Mouse (Mus musculus): ENCODE results near the gene Fxyd2. TPM values are rescaled to one million over a fixed set of nuclear protein-coding genes. Genes with fewer than 3 reads are reported as not detected.
A peak's percentile ranks its signal among the peaks of the same experiment; 100 is the strongest.

Gene Fxyd2
- polyA plus RNA-seq, 1 experiment from 2014 or later, result 1.00 TPM

- Histone ChIP-seq H3K36me3 (ENCODE audit: control insufficient read depth, insufficient read depth, low read length) (no peaks in the 10 kb centered on the region), H3K9me3 (ENCODE audit: control insufficient read depth, low read length) (no peaks in the 10 kb centered on the region), H3K4me1 (ENCODE audit: control insufficient read depth, insufficient read depth, low read length) (peaks cover 15% of the 10 kb centered on the region), H3K27ac (ENCODE audit: low read depth, low read length) (peak overlapping the region; percentile 21), H3K9ac (ENCODE audit: low read length) (peak overlapping the region; percentile 83), H3K4me3 (ENCODE audit: low read depth, low read length) (peak overlapping the region; percentile 52), H3K27me3 (ENCODE audit: control insufficient read depth, insufficient read depth, low read length) (no peaks in the 10 kb centered on the region), H3K4me2 (peak overlapping the region; percentile 86)
- DNase-seq (ENCODE audit: low spot score, missing footprints), result peak; percentile 92
- 5% methylated on average over 25 of the region's 25 CpGs for WGBS
- ATAC-seq (ENCODE audit: low FRiP score), result peak; percentile 56
Measured at GRCm38 (mm10) chr9:45370616-45371336, 28.7 kb upstream of the Fxyd2 start.

- no peaks in the 10 kb centered on the region for H3K36me3 ChIP-seq (ENCODE audit: control insufficient read depth, insufficient read depth, low read length)
- H3K27ac ChIP-seq (ENCODE audit: low read depth, low read length), result no peak overlapping the region; the same call in 1 of the 2 replicates
- peak overlapping the region; percentile 86 for H3K4me2 ChIP-seq
- H3K27me3 ChIP-seq (ENCODE audit: control insufficient read depth, insufficient read depth, low read length), result no peaks in the 10 kb centered on the region
- ATAC-seq (ENCODE audit: low FRiP score) (peak; percentile 41; the same call in 1 of the 2 replicates), DNase-seq (ENCODE audit: low spot score, missing footprints) (peak; percentile 92)
- no peaks in the 10 kb centered on the region for H3K9me3 ChIP-seq (ENCODE audit: control insufficient read depth, low read length)
- H3K4me3 ChIP-seq (ENCODE audit: low read depth, low read length), result peak overlapping the region; percentile 52
- H3K9ac ChIP-seq (ENCODE audit: low read length), result peak overlapping the region; percentile 83
- H3K4me1 ChIP-seq (ENCODE audit: control insufficient read depth, insufficient read depth, low read length), result peaks cover 15% of the 10 kb centered on the region
- WGBS, result 16% methylated on average over 2 of the region's 2 CpGs
Measured at GRCm38 (mm10) chr9:45371337-45371707, 28.1 kb upstream of the Fxyd2 start.

- H3K27me3 ChIP-seq (ENCODE audit: control insufficient read depth, insufficient read depth, low read length), result no peaks in the 10 kb centered on the region
- ATAC-seq (ENCODE audit: low FRiP score) (no peak), DNase-seq (ENCODE audit: low spot score, missing footprints) (peak; percentile 72)
- H3K4me2 ChIP-seq, result no peak overlapping the region
- H3K27ac ChIP-seq (ENCODE audit: low read depth, low read length), result no peak overlapping the region
- H3K36me3 ChIP-seq (ENCODE audit: control insufficient read depth, insufficient read depth, low read length), result no peaks in the 10 kb centered on the region
- H3K4me3 ChIP-seq (ENCODE audit: low read depth, low read length), result no peak overlapping the region
- peaks cover 15% of the 10 kb centered on the region for H3K4me1 ChIP-seq (ENCODE audit: control insufficient read depth, insufficient read depth, low read length)
- no peaks in the 10 kb centered on the region for H3K9me3 ChIP-seq (ENCODE audit: control insufficient read depth, low read length)
- WGBS, result 86% methylated on average over 3 of the region's 3 CpGs
- H3K9ac ChIP-seq (ENCODE audit: low read length), result no peak overlapping the region
Measured at GRCm38 (mm10) chr9:45373896-45374295, 25.6 kb upstream of the Fxyd2 start.

GRCm38 (mm10) chr9:45374988-45375502 lies 24.4 kb upstream of the Fxyd2 start:
- no peak overlapping the region for H3K9ac ChIP-seq (ENCODE audit: low read length)
- ATAC-seq (ENCODE audit: low FRiP score), result no peak
- no peaks in the 10 kb centered on the region for H3K9me3 ChIP-seq (ENCODE audit: control insufficient read depth, low read length)
- no peaks in the 10 kb centered on the region for H3K27me3 ChIP-seq (ENCODE audit: control insufficient read depth, insufficient read depth, low read length)
- no peak for DNase-seq (ENCODE audit: low spot score, missing footprints)
- no peaks in the 10 kb centered on the region for H3K36me3 ChIP-seq (ENCODE audit: control insufficient read depth, insufficient read depth, low read length)
- peaks cover 15% of the 10 kb centered on the region for H3K4me1 ChIP-seq (ENCODE audit: control insufficient read depth, insufficient read depth, low read length)
- no peak overlapping the region for H3K4me3 ChIP-seq (ENCODE audit: low read depth, low read length)
- H3K4me2 ChIP-seq, result no peak overlapping the region
- H3K27ac ChIP-seq (ENCODE audit: low read depth, low read length), result no peak overlapping the region
- WGBS, result 86% methylated on average over 6 of the region's 6 CpGs

GRCm38 (mm10) chr9:45376427-45376826 lies 23.0 kb upstream of the Fxyd2 start:
- ATAC-seq (ENCODE audit: low FRiP score), result no peak

GRCm38 (mm10) chr9:45376883-45377282 lies 22.6 kb upstream of the Fxyd2 start:
- peaks cover 6% of the 10 kb centered on the region for H3K4me1 ChIP-seq (ENCODE audit: control insufficient read depth, insufficient read depth, low read length)
- no peaks in the 10 kb centered on the region for H3K9me3 ChIP-seq (ENCODE audit: control insufficient read depth, low read length)
- no peak overlapping the region for H3K9ac ChIP-seq (ENCODE audit: low read length)
- H3K27me3 ChIP-seq (ENCODE audit: control insufficient read depth, insufficient read depth, low read length), result no peaks in the 10 kb centered on the region
- no peak overlapping the region for H3K4me2 ChIP-seq
- WGBS, result 91% methylated on average over 2 of the region's 2 CpGs
- H3K4me3 ChIP-seq (ENCODE audit: low read depth, low read length), result no peak overlapping the region
- ATAC-seq (ENCODE audit: low FRiP score), result no peak
- no peak overlapping the region for H3K27ac ChIP-seq (ENCODE audit: low read depth, low read length)
- no peak for DNase-seq (ENCODE audit: low spot score, missing footprints)
- no peaks in the 10 kb centered on the region for H3K36me3 ChIP-seq (ENCODE audit: control insufficient read depth, insufficient read depth, low read length)

More at GRCm38 (mm10) chr9:45376427-45376826, 23.0 kb upstream of the Fxyd2 start:
- peaks cover 10% of the 10 kb centered on the region for H3K4me1 ChIP-seq (ENCODE audit: control insufficient read depth, insufficient read depth, low read length)
- no peak overlapping the region for H3K4me3 ChIP-seq (ENCODE audit: low read depth, low read length)
- no peaks in the 10 kb centered on the region for H3K36me3 ChIP-seq (ENCODE audit: control insufficient read depth, insufficient read depth, low read length)
- no peak for DNase-seq (ENCODE audit: low spot score, missing footprints)
- no peaks in the 10 kb centered on the region for H3K27me3 ChIP-seq (ENCODE audit: control insufficient read depth, insufficient read depth, low read length)
- H3K9ac ChIP-seq (ENCODE audit: low read length), result no peak overlapping the region
- no peaks in the 10 kb centered on the region for H3K9me3 ChIP-seq (ENCODE audit: control insufficient read depth, low read length)
- H3K27ac ChIP-seq (ENCODE audit: low read depth, low read length), result no peak overlapping the region
- H3K4me2 ChIP-seq, result no peak overlapping the region
- WGBS, result 81% methylated on average over 4 of the region's 4 CpGs

GRCm38 (mm10) chr9:45380411-45381251 lies 18.8 kb upstream of the Fxyd2 start:
- 64% methylated on average over 10 of the region's 10 CpGs for WGBS
- H3K4me1 ChIP-seq (ENCODE audit: control insufficient read depth, insufficient read depth, low read length), result peaks cover 3% of the 10 kb centered on the region
- DNase-seq (ENCODE audit: low spot score, missing footprints) (no peak), ATAC-seq (ENCODE audit: low FRiP score) (no peak)
- H3K27ac ChIP-seq (ENCODE audit: low read depth, low read length), result no peak overlapping the region; the same call in 1 of the 2 replicates
- no peak overlapping the region for H3K4me2 ChIP-seq
- no peaks in the 10 kb centered on the region for H3K36me3 ChIP-seq (ENCODE audit: control insufficient read depth, insufficient read depth, low read length)
- no peaks in the 10 kb centered on the region for H3K27me3 ChIP-seq (ENCODE audit: control insufficient read depth, insufficient read depth, low read length)
- no peak overlapping the region for H3K9ac ChIP-seq (ENCODE audit: low read length)
- H3K4me3 ChIP-seq (ENCODE audit: low read depth, low read length), result no peak overlapping the region
- H3K9me3 ChIP-seq (ENCODE audit: control insufficient read depth, low read length), result no peaks in the 10 kb centered on the region

GRCm38 (mm10) chr9:45382336-45382735 lies 17.1 kb upstream of the Fxyd2 start:
- Histone ChIP-seq H3K27ac (ENCODE audit: low read depth, low read length) (no peak overlapping the region), H3K36me3 (ENCODE audit: control insufficient read depth, insufficient read depth, low read length) (no peaks in the 10 kb centered on the region), H3K27me3 (ENCODE audit: control insufficient read depth, insufficient read depth, low read length) (no peaks in the 10 kb centered on the region), H3K9ac (ENCODE audit: low read length) (no peak overlapping the region), H3K4me2 (no peak overlapping the region), H3K9me3 (ENCODE audit: control insufficient read depth, low read length) (no peaks in the 10 kb centered on the region), H3K4me1 (ENCODE audit: control insufficient read depth, insufficient read depth, low read length) (peaks cover 3% of the 10 kb centered on the region), H3K4me3 (ENCODE audit: low read depth, low read length) (no peak overlapping the region)
- no peak for DNase-seq (ENCODE audit: low spot score, missing footprints)
- 84% methylated on average over 5 of the region's 5 CpGs for WGBS
- no peak for ATAC-seq (ENCODE audit: low FRiP score)

- Histone ChIP-seq H3K4me1 (ENCODE audit: control insufficient read depth, insufficient read depth, low read length) (peaks cover 3% of the 10 kb centered on the region), H3K27me3 (ENCODE audit: control insufficient read depth, insufficient read depth, low read length) (no peaks in the 10 kb centered on the region), H3K9me3 (ENCODE audit: control insufficient read depth, low read length) (no peaks in the 10 kb centered on the region), H3K27ac (ENCODE audit: low read depth, low read length) (no peak overlapping the region), H3K4me3 (ENCODE audit: low read depth, low read length) (no peak overlapping the region), H3K36me3 (ENCODE audit: control insufficient read depth, insufficient read depth, low read length) (no peaks in the 10 kb centered on the region), H3K9ac (ENCODE audit: low read length) (no peak overlapping the region), H3K4me2 (no peak overlapping the region)
- no peak for DNase-seq (ENCODE audit: low spot score, missing footprints)
- WGBS, result 76% methylated on average over 5 of the region's 5 CpGs
- ATAC-seq (ENCODE audit: low FRiP score), result no peak
Measured at GRCm38 (mm10) chr9:45382834-45383233, 16.6 kb upstream of the Fxyd2 start.
